Mouse (Mus musculus) MEL (cell line): Measurements from ENCODE around the gene Gm20388.
A peak's percentile ranks its signal among the peaks of the same experiment; 100 is the strongest.

ENCODE experiments used
- CTCF ChIP-seq, 3 experiments: IDR thresholded peaks in 2 of 3; conservative IDR thresholded peaks in 1 of 3; 2 replicates each; pipeline ENCODE4 v1.5.1; 2011 to 2012; ENCODE audit warnings: low read length in 3 of 3, low read depth in 2 of 3, mild to moderate bottlenecking in 2 of 3, improper control_type of control experiment in 1 of 3, inconsistent platforms in 1 of 3, mixed read lengths in 1 of 3, moderate library complexity in 1 of 3; ENCODE audit not compliant: control insufficient read depth in 1 of 3, insufficient read depth in 1 of 3, poor library complexity in 1 of 3, severe bottlenecking in 1 of 3
- E2F4 ChIP-seq: IDR thresholded peaks from 2 replicates; pipeline ENCODE4 v1.6.1; 2011; ENCODE audit warnings: low read depth, low read length, improper control_type of control experiment, borderline replicate concordance
- EP300 ChIP-seq, 2 experiments: IDR thresholded peaks; 2 replicates each; pipeline ENCODE4 v1.6.1; 2011; ENCODE audit warnings: improper control_type of control experiment in 2 of 2, low read length in 2 of 2, low read depth in 1 of 2, mild to moderate bottlenecking in 1 of 2
- ETS1 ChIP-seq: IDR thresholded peaks from 2 replicates; pipeline ENCODE4 v1.6.1; 2012; ENCODE audit warnings: low read depth, mild to moderate bottlenecking, inconsistent platforms, low read length, improper control_type of control experiment, moderate library complexity
- GATA1 ChIP-seq: IDR thresholded peaks from 2 replicates; pipeline ENCODE4 v1.6.1; 2011; ENCODE audit warnings: low read depth, low read length, improper control_type of control experiment
- KAT2A ChIP-seq: conservative IDR thresholded peaks from 2 replicates; pipeline ENCODE4 v1.6.1; 2012; ENCODE audit warnings: low read depth, low read length, improper control_type of control experiment, inconsistent platforms
- POLR2A ChIP-seq, 2 experiments: IDR thresholded peaks; 2 replicates each; pipeline ENCODE4 v1.6.1; 2011 to 2012; ENCODE audit warnings: low read length in 2 of 2, mild to moderate bottlenecking in 2 of 2, control low read depth in 1 of 2, improper control_type of control experiment in 1 of 2, low read depth in 1 of 2, moderate library complexity in 1 of 2; ENCODE audit not compliant: control insufficient read depth in 1 of 2, insufficient read depth in 1 of 2, poor library complexity in 1 of 2
- RCOR1 ChIP-seq: IDR thresholded peaks from 2 replicates; pipeline ENCODE4 v1.6.1; 2012; ENCODE audit warnings: low read depth, mild to moderate bottlenecking, inconsistent platforms, low read length, improper control_type of control experiment
- SMC3 ChIP-seq: IDR thresholded peaks from 2 replicates; pipeline ENCODE4 v1.6.1; 2011; ENCODE audit warnings: low read depth, low read length, improper control_type of control experiment
- ZC3H11A ChIP-seq: IDR thresholded peaks from 2 replicates; pipeline ENCODE4 v1.6.1; 2012; ENCODE audit warnings: low read depth, mild to moderate bottlenecking, inconsistent platforms, low read length, improper control_type of control experiment
- ZKSCAN1 ChIP-seq: IDR thresholded peaks from 2 replicates; pipeline ENCODE4 v1.6.1; 2012; ENCODE audit warnings: low read depth, mild to moderate bottlenecking, inconsistent platforms, low read length, improper control_type of control experiment, moderate library complexity

DNA sequence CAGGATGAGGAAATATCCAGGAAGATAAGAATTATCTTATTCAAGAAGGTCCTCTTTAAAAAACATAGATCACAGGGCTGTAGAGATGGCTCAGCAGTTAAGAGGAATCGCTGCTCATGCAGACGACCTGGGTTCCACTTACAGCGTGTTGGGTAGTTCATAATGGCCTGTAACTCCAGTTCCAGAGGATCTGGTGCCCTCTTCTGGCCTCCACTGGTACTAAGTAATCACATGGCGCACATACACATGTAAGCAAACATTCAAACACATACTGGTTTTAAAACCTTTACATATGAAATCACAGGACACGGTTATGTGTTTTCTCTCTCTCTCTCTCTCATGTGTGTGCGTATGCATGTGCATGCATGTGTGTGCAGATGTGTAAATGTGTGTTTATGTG, 1226.2 kb downstream of the Gm20388 start:
- TF ChIP-seq GATA1: no peak
- peak; percentile 7 to 24 (median 13); a peak in 1 of 6 replicates for TF ChIP-seq CTCF (IDR thresholded peaks at IDR 0.05 in 2 of 3, conservative IDR thresholded peaks at IDR 0.05 in 1 of 3; ENCODE audit: control insufficient read depth in 1 of 3, insufficient read depth in 1 of 3, low read depth in 2 of 3, low read length in 3 of 3, poor library complexity in 1 of 3, severe bottlenecking in 1 of 3)
- no peak for TF ChIP-seq POLR2A (IDR thresholded peaks at IDR 0.05; ENCODE audit: control insufficient read depth in 1 of 2, insufficient read depth in 1 of 2, low read depth in 1 of 2, low read length in 2 of 2, poor library complexity in 1 of 2)
- no peak for TF ChIP-seq KAT2A
- no peak for TF ChIP-seq EP300 (IDR thresholded peaks at IDR 0.05; ENCODE audit: low read depth in 1 of 2, low read length in 2 of 2)
- no peak for TF ChIP-seq RCOR1
- no peak for TF ChIP-seq ZC3H11A
- TF ChIP-seq E2F4: no peak
- TF ChIP-seq SMC3: no peak
- TF ChIP-seq ZKSCAN1: no peak
- no peak for TF ChIP-seq ETS1
